Mouse (Mus musculus) embryonic facial prominence, embryonic 11.5 days (tissue): ENCODE measurements around the gene Fam126a. TPM values are rescaled to one million over a fixed set of nuclear protein-coding genes. Genes with fewer than 3 reads are reported as not detected.

ENCODE experiments used
- ATAC-seq: fragments of 200-750 bp; cut with Nextera tagmentation; replicated peaks from 2 replicates; pipeline ENCODE4 v1.8.0; 2017; ENCODE audit warnings: low read depth; ENCODE audit not compliant: insufficient number of reproducible peaks, low FRiP score, low TSS enrichment
- DNase-seq: peaks from one replicate; pipeline ENCODE4 v3.0.0-alpha.2; 2015; ENCODE audit warnings: low spot score
- H3K27ac ChIP-seq: fragments of 300-500 bp; sonication (generic); replicated peaks from 2 replicates; pipeline ENCODE4 v1.5.1; 2014; ENCODE audit warnings: mild to moderate bottlenecking, low read depth, low read length, control low read depth
- H3K27me3 ChIP-seq: fragments of 300-500 bp; sonication (generic); 2 replicates; pipeline ENCODE4 v1.6.1; 2014; ENCODE audit warnings: mild to moderate bottlenecking, low read length, moderate library complexity, mixed read lengths; ENCODE audit not compliant: control insufficient read depth, insufficient read depth
- H3K36me3 ChIP-seq: fragments of 300-500 bp; sonication (generic); replicated peaks from 2 replicates; pipeline ENCODE4 v1.6.1; 2014; ENCODE audit warnings: low read depth, mild to moderate bottlenecking, low read length, moderate library complexity, mixed read lengths; ENCODE audit not compliant: control insufficient read depth, insufficient read depth
- H3K4me1 ChIP-seq: fragments of 300-500 bp; sonication (generic); 2 replicates; pipeline ENCODE4 v1.6.1; 2014; ENCODE audit warnings: low read length, mixed read lengths; ENCODE audit not compliant: control insufficient read depth, insufficient read depth
- H3K4me2 ChIP-seq: fragments of 300-500 bp; sonication (generic); 2 replicates; pipeline ENCODE4 v1.6.1; 2014; ENCODE audit warnings: low read depth, mild to moderate bottlenecking, control low read depth, low read length, moderate library complexity
- H3K4me3 ChIP-seq: fragments of 300-500 bp; sonication (generic); 2 replicates; pipeline ENCODE4 v1.5.1; 2014; ENCODE audit warnings: low read depth, low read length, control low read depth
- H3K9ac ChIP-seq: fragments of 300-500 bp; sonication (generic); replicated peaks from 2 replicates; pipeline ENCODE4 v1.6.1; 2014; ENCODE audit warnings: mild to moderate bottlenecking, control low read depth, low read length
- H3K9me3 ChIP-seq: fragments of 300-500 bp; sonication (generic); replicated peaks from 2 replicates; pipeline ENCODE4 v1.6.1; 2016; ENCODE audit warnings: mild to moderate bottlenecking, low read length, inconsistent platforms, mixed read lengths; ENCODE audit not compliant: control insufficient read depth
- whole genome bisulfite sequencing: fragments of 180-500 bp; shearing (Covaris S2); extraction: QIAGEN DNeasy Blood & Tissue Kit; methylation state at CpG from one replicate; pipeline ENCODE4 v1.1.7; 2014; 5-methylcytosine and 5-hydroxymethylcytosine counted together
- polyA plus RNA-seq: library from polyadenylated mRNA; unstranded; fragments of >200 nt; fragmentation: Nextera tagmentation; extraction: Ambion mirVana; gene quantifications from 2 replicates; pipeline ENCODE4 v1.2.1, GENCODE M21; 2014

Gene Fam126a
- polyA plus RNA-seq, 1 experiment from 2014 or later, result 35.6 TPM

- H3K9me3 ChIP-seq, result no peaks in the 10 kb centered on the region
- H3K4me1 ChIP-seq, result no peaks in the 10 kb centered on the region
- H3K4me3 ChIP-seq, result no peak overlapping the region
- H3K27me3 ChIP-seq, result no peaks in the 10 kb centered on the region
- no peaks in the 10 kb centered on the region for H3K36me3 ChIP-seq
- no peak for ATAC-seq
- H3K27ac ChIP-seq, result no peak overlapping the region
- H3K9ac ChIP-seq, result no peak overlapping the region
- WGBS, result 84% methylated on average over 12 of the region's 12 CpGs
- H3K4me2 ChIP-seq, result no peak overlapping the region
- no peak for DNase-seq
Observed at GRCm38 (mm10) chr5:23923481-23924165, 106.9 kb downstream of the Fam126a start.

GRCm38 (mm10) chr5:23922516-23923291 is 107.8 kb downstream of the Fam126a start:
- Histone ChIP-seq H3K9ac (no peak overlapping the region), H3K27me3 (no peaks in the 10 kb centered on the region), H3K4me1 (no peaks in the 10 kb centered on the region), H3K36me3 (no peaks in the 10 kb centered on the region), H3K4me3 (no peak overlapping the region), H3K27ac (no peak overlapping the region), H3K4me2 (no peak overlapping the region), H3K9me3 (no peaks in the 10 kb centered on the region)
- WGBS, result 84% methylated on average over 12 of the region's 12 CpGs
- DNase-seq, result no peak
- 0 out of 2 replicates have a peak, but pooled peaks have one; percentile 29 for ATAC-seq

- no peak overlapping the region for H3K4me2 ChIP-seq
- H3K9me3 ChIP-seq, result no peaks in the 10 kb centered on the region
- ATAC-seq (no peak), DNase-seq (no peak)
- 94% methylated on average over 1 of the region's 1 CpGs for WGBS
- no peak overlapping the region for H3K9ac ChIP-seq
- no peaks in the 10 kb centered on the region for H3K4me1 ChIP-seq
- no peak overlapping the region for H3K4me3 ChIP-seq
- H3K27me3 ChIP-seq, result no peaks in the 10 kb centered on the region
- no peaks in the 10 kb centered on the region for H3K36me3 ChIP-seq
- no peak overlapping the region for H3K27ac ChIP-seq
Observed at GRCm38 (mm10) chr5:23921316-23921715, 109.2 kb downstream of the Fam126a start.

- Histone ChIP-seq H3K9ac (no peak overlapping the region), H3K27me3 (no peaks in the 10 kb centered on the region), H3K4me2 (no peak overlapping the region), H3K4me3 (no peak overlapping the region), H3K36me3 (no peaks in the 10 kb centered on the region), H3K27ac (no peak overlapping the region), H3K9me3 (no peaks in the 10 kb centered on the region), H3K4me1 (no peaks in the 10 kb centered on the region)
- DNase-seq (no peak), ATAC-seq (no peak)
- 71% methylated on average over 7 of the region's 7 CpGs for WGBS
Observed at GRCm38 (mm10) chr5:23919892-23920731, 110.4 kb downstream of the Fam126a start.

GRCm38 (mm10) chr5:23917301-23917700 is 113.2 kb downstream of the Fam126a start:
- Histone ChIP-seq H3K4me1 (no peaks in the 10 kb centered on the region), H3K27ac (no peak overlapping the region), H3K4me3 (no peak overlapping the region), H3K4me2 (no peak overlapping the region), H3K36me3 (no peaks in the 10 kb centered on the region), H3K9me3 (no peaks in the 10 kb centered on the region), H3K9ac (no peak overlapping the region), H3K27me3 (no peaks in the 10 kb centered on the region)
- ATAC-seq (no peak), DNase-seq (no peak)
- WGBS, result 88% methylated on average over 1 of the region's 1 CpGs

- no peak overlapping the region for H3K27ac ChIP-seq
- no peak overlapping the region for H3K4me3 ChIP-seq
- no peaks in the 10 kb centered on the region for H3K9me3 ChIP-seq
- no peak overlapping the region for H3K4me2 ChIP-seq
- whole genome bisulfite sequencing, result 93% methylated on average over 1 of the region's 1 CpGs
- H3K9ac ChIP-seq, result no peak overlapping the region
- H3K4me1 ChIP-seq, result no peaks in the 10 kb centered on the region
- no peak for ATAC-seq
- no peaks in the 10 kb centered on the region for H3K27me3 ChIP-seq
- H3K36me3 ChIP-seq, result no peaks in the 10 kb centered on the region
- DNase-seq, result no peak
Observed at GRCm38 (mm10) chr5:23911556-23911955, 118.9 kb downstream of the Fam126a start.

GRCm38 (mm10) chr5:23909256-23909655 is 121.2 kb downstream of the Fam126a start:
- Histone ChIP-seq H3K9ac (no peak overlapping the region), H3K4me3 (no peak overlapping the region), H3K4me1 (no peaks in the 10 kb centered on the region), H3K9me3 (no peaks in the 10 kb centered on the region), H3K36me3 (no peaks in the 10 kb centered on the region), H3K27ac (no peak overlapping the region), H3K4me2 (no peak overlapping the region), H3K27me3 (no peaks in the 10 kb centered on the region)
- DNase-seq, result no peak
- WGBS, result 93% methylated on average over 3 of the region's 3 CpGs
- no peak for ATAC-seq
